Mouse (Mus musculus) left cerebral cortex, adult 2 months (tissue): ENCODE measurements at regions not wholly inside any gene's neighbourhood (a gene's known extent, or its start where the extent isn't known, plus 50 kb on each side); places are given as distances from the start of the nearest gene placed in this dataset.
"Not testable (repeated sequence)": the region's sequence is repeated elsewhere in the genome, so short reads cannot be mapped to it uniquely, and the experiment has no call there.

Source experiments
- DNase-seq, 2 experiments: peaks; one replicate each; pipeline ENCODE4 v3.0.0; 2021 to 2022; ENCODE audit warnings: low spot score in 2 of 2, mixed read lengths in 1 of 2; ENCODE audit errors: extremely low spot score in 1 of 2
- H3K27ac ChIP-seq: fragments of 200-600 bp; 2 replicates; pipeline ENCODE4 v1.8.1; 2022
- H3K4me3 ChIP-seq: fragments of 200-600 bp; 2 replicates; pipeline ENCODE4 v1.8.1; 2022
- CTCF ChIP-seq: fragments of 200-600 bp; IDR thresholded peaks from 2 replicates; pipeline ENCODE4 v1.8.1; 2022; ENCODE audit warnings: antibody characterized with exemption, mild to moderate bottlenecking, moderate library complexity
- intact Hi-C: fragments of 180-260 bp; cut with DNase I; formaldehyde crosslinking; loops from one replicate; pipeline ENCODE4 v1.15.1; 2025

- Histone ChIP-seq H3K4me3 (no peak overlapping the region), H3K27ac (no peak overlapping the region)
- intact Hi-C loops = no loop called here
- TF ChIP-seq CTCF = peak; percentile 23
- no peak for DNase-seq
Observed at GRCm38 (mm10) chr2:40149186-40149585, 922.9 kb upstream of the Ppp6c start.

- peak overlapping the region; percentile 28; the same call in 1 of the 2 replicates for H3K4me3 ChIP-seq
- H3K27ac ChIP-seq, intact Hi-C loops, DNase-seq: not testable (repeated sequence)
Observed at GRCm38 (mm10) chr2:40127615-40128014, 901.4 kb upstream of the Ppp6c start.

- no peak overlapping the region for H3K27ac ChIP-seq
- intact Hi-C loops = no loop called here
- no peak for TF ChIP-seq CTCF
- H3K4me3 ChIP-seq = no peak overlapping the region
- DNase-seq = no peak
Observed at GRCm38 (mm10) chr2:40119176-40119575, 892.9 kb upstream of the Ppp6c start.

GRCm38 (mm10) chr2:40114435-40114834 is 888.2 kb upstream of the Ppp6c start:
- no peak overlapping the region for H3K27ac ChIP-seq
- no peak overlapping the region for H3K4me3 ChIP-seq
- intact Hi-C loops = no loop called here

More at GRCm38 (mm10) chr2:40114435-40114834, 888.2 kb upstream of the Ppp6c start:
- no peak for TF ChIP-seq CTCF
- DNase-seq = no peak
